Mouse (Mus musculus) kidney, adult 2 months (tissue): ENCODE measurements around the gene Hoxa2.

ENCODE experiments used
- CTCF ChIP-seq: fragments of 200-500 bp; conservative IDR thresholded peaks from 2 replicates; pipeline ENCODE4 v1.5.1; 2011; ENCODE audit warnings: low read depth, mild to moderate bottlenecking, control low read depth, low read length, moderate library complexity, mixed read lengths; ENCODE audit not compliant: insufficient read depth, insufficient read length
- POLR2A ChIP-seq: fragments of 200-500 bp; IDR thresholded peaks from one replicate; pipeline ENCODE4 v1.6.1; 2011; ENCODE audit warnings: low read depth, low read length, control low read depth

GRCm38 (mm10) chr6:52164626-52165440 lies at the start of gene Hoxa2:
- TF ChIP-seq POLR2A = no peak
- no peak for TF ChIP-seq CTCF
